Mouse (Mus musculus) small intestine, adult 2 months (tissue): ENCODE measurements at regions not wholly inside any gene's neighbourhood (a gene's known extent, or its start where the extent isn't known, plus 50 kb on each side); places are given as distances from the start of the nearest gene placed in this dataset.
A peak's percentile ranks its signal among the peaks of the same experiment; 100 is the strongest.

Experiments used
- H3K27ac ChIP-seq: fragments of 200-500 bp; 2 replicates; pipeline ENCODE4 v1.5.1; 2012; ENCODE audit warnings: low read depth, low read length, control low read depth, inconsistent platforms; ENCODE audit not compliant: insufficient read depth
- H3K27me3 ChIP-seq: fragments of 200-500 bp; 2 replicates; pipeline ENCODE4 v1.6.1; 2012; ENCODE audit warnings: mild to moderate bottlenecking, moderate library complexity, low read length, inconsistent platforms; ENCODE audit not compliant: control insufficient read depth, insufficient read depth
- H3K36me3 ChIP-seq: fragments of 200-500 bp; 2 replicates; pipeline ENCODE4 v1.6.1; 2012; ENCODE audit warnings: mild to moderate bottlenecking, low read length, control low read depth, inconsistent platforms; ENCODE audit not compliant: control insufficient read depth, insufficient read depth
- H3K4me1 ChIP-seq: fragments of 200-500 bp; 2 replicates; pipeline ENCODE4 v1.6.1; 2012; ENCODE audit warnings: low read length, inconsistent platforms, mixed read lengths; ENCODE audit not compliant: control insufficient read depth, insufficient read depth, insufficient read length
- H3K4me3 ChIP-seq: fragments of 200-500 bp; 2 replicates; pipeline ENCODE4 v1.5.1; 2012; ENCODE audit warnings: low read depth, mild to moderate bottlenecking, control low read depth, inconsistent platforms, low read length, moderate library complexity
- CTCF ChIP-seq: fragments of 200-500 bp; IDR thresholded peaks from 2 replicates; pipeline ENCODE4 v1.5.1; 2012; ENCODE audit warnings: low read depth, mild to moderate bottlenecking, control low read depth, inconsistent platforms, low read length, moderate library complexity, mixed read lengths; ENCODE audit not compliant: insufficient replicate concordance, insufficient read length; ENCODE audit errors: extremely low read depth
- POLR2A ChIP-seq: fragments of 200-500 bp; IDR thresholded peaks from 2 replicates; pipeline ENCODE4 v1.6.1; 2012; ENCODE audit warnings: low read depth, mild to moderate bottlenecking, control low read depth, inconsistent platforms, low read length, moderate library complexity
- WGBS: fragments of 180-500 bp; shearing (Covaris S2); methylation state at CpG from one replicate; pipeline ENCODE4 v1.1.7; 2018; 5-methylcytosine and 5-hydroxymethylcytosine counted together

DNA sequence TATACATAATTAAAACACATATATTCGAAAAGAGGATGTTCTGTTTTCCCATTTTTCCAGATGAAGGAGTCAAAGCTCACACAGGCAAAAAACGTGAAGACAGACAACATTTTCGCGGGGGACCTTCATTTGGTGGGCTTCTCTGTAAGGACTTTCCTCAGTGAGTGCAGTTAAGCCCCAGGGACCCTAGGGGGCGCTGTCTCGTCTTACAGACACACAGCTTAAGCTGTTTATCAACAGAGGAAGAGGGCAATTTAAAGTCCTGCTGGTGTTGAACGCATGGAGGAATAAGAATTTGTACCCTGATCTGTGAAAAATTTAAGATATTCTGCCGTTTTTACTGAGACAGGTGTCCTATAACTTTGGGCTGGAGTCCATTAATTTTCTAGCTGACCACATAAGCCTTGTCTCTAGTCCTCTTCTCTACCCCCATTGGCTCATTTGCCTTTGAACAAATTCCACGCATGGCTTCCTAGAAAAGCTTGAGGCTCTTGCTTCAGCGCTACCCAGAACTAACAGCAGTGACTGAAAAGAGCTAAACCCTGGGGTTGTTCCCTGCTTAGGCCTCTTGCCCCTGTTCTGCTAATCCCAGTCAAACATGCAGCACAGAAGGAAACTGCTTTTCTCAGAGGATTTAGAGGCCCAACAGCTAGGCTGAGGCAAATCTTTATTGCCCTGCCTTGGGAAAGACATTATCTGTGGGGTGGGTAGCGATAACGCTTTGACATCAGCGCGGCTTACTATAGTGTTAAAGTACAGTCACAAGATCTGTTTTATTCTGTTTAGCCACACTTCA, 253.5 kb upstream of the Pde3a start:
- whole genome bisulfite sequencing: 45% methylated on average over 14 of the region's 14 CpGs
- no peak overlapping the region for H3K4me3 ChIP-seq
- H3K36me3 ChIP-seq: no peaks in the 10 kb centered on the region
- H3K27me3 ChIP-seq: no peaks in the 10 kb centered on the region
- no peaks in the 10 kb centered on the region for H3K4me1 ChIP-seq
- TF ChIP-seq POLR2A (no peak), CTCF (peak; percentile 55; the same call in 1 of the 2 replicates)
- H3K27ac ChIP-seq: peak overlapping the region; percentile 59

- H3K36me3 ChIP-seq: no peaks in the 10 kb centered on the region
- WGBS: 90% methylated on average over 7 of the region's 7 CpGs
- no peak for TF ChIP-seq POLR2A
Measured at GRCm38 (mm10) chr6:140998069-140998468, 251.0 kb upstream of the Pde3a start.

DNA sequence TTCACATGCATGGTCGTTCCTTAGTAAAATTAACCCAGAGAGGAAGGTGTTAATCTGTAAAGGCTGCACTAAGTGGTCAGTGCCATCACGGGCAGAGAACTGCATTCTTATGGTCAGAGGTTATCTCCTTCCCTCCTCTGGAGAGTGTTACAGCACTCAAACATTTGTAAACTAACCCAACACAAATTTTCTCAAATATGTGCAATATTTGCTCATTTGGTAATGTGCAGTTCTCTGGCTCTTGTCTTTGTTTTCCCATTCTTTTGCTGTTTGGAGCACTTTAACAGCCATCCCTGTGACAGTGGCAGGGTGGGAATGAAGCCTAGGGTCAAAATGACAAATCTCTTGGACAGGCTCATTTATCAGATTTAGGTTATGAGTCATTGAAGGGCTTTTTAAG, 248.5 kb upstream of the Pde3a start:
- H3K27me3 ChIP-seq: no peaks in the 10 kb centered on the region
- WGBS: 61% methylated on average over 2 of the region's 2 CpGs
- H3K36me3 ChIP-seq: no peaks in the 10 kb centered on the region
- TF ChIP-seq CTCF (no peak), POLR2A (no peak)
- H3K4me3 ChIP-seq: no peak overlapping the region
- no peaks in the 10 kb centered on the region for H3K4me1 ChIP-seq
- H3K27ac ChIP-seq: no peak overlapping the region

More at GRCm38 (mm10) chr6:140998069-140998468, 251.0 kb upstream of the Pde3a start:
- H3K4me1 ChIP-seq: no peaks in the 10 kb centered on the region
- H3K27me3 ChIP-seq: no peaks in the 10 kb centered on the region
- no peak overlapping the region for H3K27ac ChIP-seq
- no peak overlapping the region for H3K4me3 ChIP-seq

- Histone ChIP-seq H3K27me3 (no peaks in the 10 kb centered on the region), H3K4me1 (no peaks in the 10 kb centered on the region), H3K4me3 (no peak overlapping the region), H3K36me3 (no peaks in the 10 kb centered on the region), H3K27ac (no peak overlapping the region)
- TF ChIP-seq CTCF: no peak
- no peak for TF ChIP-seq POLR2A
- WGBS: 77% methylated on average over 3 of the region's 3 CpGs
Measured at GRCm38 (mm10) chr6:141001306-141001705, 247.8 kb upstream of the Pde3a start.

DNA sequence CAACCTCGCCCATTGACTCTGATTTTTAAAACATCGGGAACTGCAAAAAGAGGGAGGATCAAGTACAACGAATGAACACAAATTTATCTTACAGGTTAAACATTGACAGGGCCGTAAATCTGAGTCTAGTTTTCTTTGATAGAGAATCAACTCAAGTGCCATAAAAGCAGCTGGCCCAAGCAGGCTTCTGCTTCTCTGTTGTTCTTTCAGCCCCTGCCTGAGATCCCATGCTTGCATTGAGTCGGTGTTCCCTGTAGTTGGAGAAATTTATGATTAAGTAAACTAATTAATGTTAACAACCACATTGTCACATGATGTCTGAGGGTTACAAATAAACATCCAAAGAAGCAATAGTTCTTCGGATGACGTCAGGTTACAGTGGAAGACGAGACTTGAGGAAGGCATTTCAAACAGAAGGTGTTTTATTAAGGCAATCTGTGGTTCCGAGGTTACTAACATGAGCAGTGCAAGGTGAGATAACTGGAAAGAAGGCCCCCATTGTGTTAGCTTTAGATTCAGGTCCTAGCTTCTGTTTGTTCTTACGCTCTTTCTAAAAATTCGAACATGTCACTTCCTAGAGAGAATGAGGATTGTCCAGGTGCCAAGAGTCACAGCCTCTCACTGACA, 233.9 kb upstream of the Pde3a start:
- H3K27ac ChIP-seq: 0 out of 2 replicates have a peak overlapping the region, but pooled peaks have one; percentile 34
- H3K36me3 ChIP-seq: no peaks in the 10 kb centered on the region

GRCm38 (mm10) chr6:141023501-141023900, 225.6 kb upstream of the Pde3a start:
- Histone ChIP-seq H3K4me3 (no peak overlapping the region), H3K36me3 (no peaks in the 10 kb centered on the region), H3K4me1 (peaks cover 4% of the 10 kb centered on the region; the same call in 1 of the 2 replicates), H3K27me3 (no peaks in the 10 kb centered on the region), H3K27ac (no peak overlapping the region)
- no peak for TF ChIP-seq POLR2A
- TF ChIP-seq CTCF: no peak
- 88% methylated on average over 4 of the region's 4 CpGs for WGBS

More for the DNA sequence above, 233.9 kb upstream of the Pde3a start:
- Histone ChIP-seq H3K4me3 (no peak overlapping the region), H3K27me3 (no peaks in the 10 kb centered on the region), H3K4me1 (peaks cover 7% of the 10 kb centered on the region; the same call in 1 of the 2 replicates)
- no peak for TF ChIP-seq CTCF
- no peak for TF ChIP-seq POLR2A
- 25% methylated on average over 11 of the region's 11 CpGs for WGBS

GRCm38 (mm10) chr6:141027353-141027752, 221.7 kb upstream of the Pde3a start:
- H3K4me3 ChIP-seq: no peak overlapping the region
- H3K36me3 ChIP-seq: no peaks in the 10 kb centered on the region
- H3K4me1 ChIP-seq: no peaks in the 10 kb centered on the region
- WGBS: 33% methylated on average over 4 of the region's 4 CpGs
- no peaks in the 10 kb centered on the region for H3K27me3 ChIP-seq
- TF ChIP-seq POLR2A (no peak), CTCF (no peak)
- no peak overlapping the region for H3K27ac ChIP-seq
